Mouse (Mus musculus): ENCODE data around the gene Nr4a1. TPM values are rescaled to one million over a fixed set of nuclear protein-coding genes. Genes with fewer than 3 reads are reported as not detected.

Nr4a1 gene
- polyA plus RNA-seq, 1 experiment from 2014 or later = 5.5 TPM

GRCm38 (mm10) chr15:101242645-101243044 is 11.4 kb upstream of the Nr4a1 start:
- WGBS = 19% methylated on average over 8 of the region's 8 CpGs

GRCm38 (mm10) chr15:101244012-101244411 is 10.1 kb upstream of the Nr4a1 start:
- no peak for ATAC-seq (ENCODE audit: insufficient number of reproducible peaks, insufficient read depth, low FRiP score, low TSS enrichment, low read depth)
- Histone ChIP-seq H3K27me3 (peaks cover 1% of the 10 kb centered on the region; the same call in 1 of the 2 replicates), H3K9ac (replicated peaks) (no peak overlapping the region), H3K4me2 (no peak overlapping the region), H3K27ac (no peak overlapping the region), H3K36me3 (no peaks in the 10 kb centered on the region), H3K4me1 (replicated peaks) (peaks cover 31% of the 10 kb centered on the region), H3K4me3 (replicated peaks) (no peak overlapping the region), H3K9me3 (no peaks in the 10 kb centered on the region)
- 71% methylated on average over 3 of the region's 3 CpGs for WGBS

More at GRCm38 (mm10) chr15:101242645-101243044, 11.4 kb upstream of the Nr4a1 start:
- Histone ChIP-seq H3K4me3 (replicated peaks) (no peak overlapping the region), H3K36me3 (no peaks in the 10 kb centered on the region), H3K4me2 (no peak overlapping the region), H3K27ac (no peak overlapping the region), H3K4me1 (replicated peaks) (peaks cover 29% of the 10 kb centered on the region), H3K9ac (replicated peaks) (no peak overlapping the region), H3K27me3 (peaks cover 9% of the 10 kb centered on the region), H3K9me3 (no peaks in the 10 kb centered on the region)
- no peak for ATAC-seq (ENCODE audit: insufficient number of reproducible peaks, insufficient read depth, low FRiP score, low TSS enrichment, low read depth)

GRCm38 (mm10) chr15:101246231-101247154 is 7.6 kb upstream of the Nr4a1 start:
- peak overlapping the region; percentile 63 for H3K4me2 ChIP-seq
- H3K27me3 ChIP-seq = no peaks in the 10 kb centered on the region
- H3K36me3 ChIP-seq = no peaks in the 10 kb centered on the region
- H3K9ac ChIP-seq (replicated peaks) = peak overlapping the region; percentile 54
- peaks cover 22% of the 10 kb centered on the region; the same call in 1 of the 2 replicates for H3K4me1 ChIP-seq (replicated peaks)
- H3K27ac ChIP-seq = peak overlapping the region; percentile 95
- no peaks in the 10 kb centered on the region for H3K9me3 ChIP-seq
- under 1% methylated on average over 56 of the region's 56 CpGs for WGBS
- H3K4me3 ChIP-seq (replicated peaks) = peak overlapping the region; percentile 37
- peak; percentile 97 for ATAC-seq (ENCODE audit: insufficient number of reproducible peaks, insufficient read depth, low FRiP score, low TSS enrichment, low read depth)

DNA sequence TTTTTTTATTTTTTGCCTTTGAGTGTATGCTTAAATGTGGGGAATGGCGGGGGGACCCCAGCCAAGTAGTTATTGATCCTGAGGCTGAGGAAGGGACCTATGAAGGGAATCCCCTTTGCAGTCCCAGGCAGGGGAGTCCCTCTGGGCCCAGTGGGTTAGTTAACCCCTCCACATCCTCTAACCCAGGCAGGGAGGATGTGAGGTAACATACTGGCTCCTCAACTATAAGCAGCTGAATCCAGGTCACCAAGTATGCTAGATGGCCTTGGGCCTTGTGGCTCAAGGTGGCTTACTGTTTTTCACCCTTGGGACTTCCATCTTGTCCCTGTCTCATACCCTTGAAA is 6.9 kb upstream of the Nr4a1 start:
- Histone ChIP-seq H3K36me3 (no peaks in the 10 kb centered on the region), H3K4me2 (peak overlapping the region; percentile 63), H3K9ac (replicated peaks) (no peak overlapping the region), H3K4me1 (replicated peaks) (peaks cover 22% of the 10 kb centered on the region; the same call in 1 of the 2 replicates), H3K27ac (peak overlapping the region; percentile 95), H3K4me3 (replicated peaks) (peak overlapping the region; percentile 37; the same call in 1 of the 2 replicates), H3K9me3 (no peaks in the 10 kb centered on the region), H3K27me3 (no peaks in the 10 kb centered on the region)
- WGBS = 86% methylated on average over 1 of the region's 1 CpGs
- ATAC-seq (ENCODE audit: insufficient number of reproducible peaks, insufficient read depth, low FRiP score, low TSS enrichment, low read depth) = no peak

GRCm38 (mm10) chr15:101248029-101248710 is 5.9 kb upstream of the Nr4a1 start:
- no peaks in the 10 kb centered on the region for H3K9me3 ChIP-seq
- H3K9ac ChIP-seq (replicated peaks) = no peak overlapping the region
- H3K4me1 ChIP-seq (replicated peaks) = peaks cover 18% of the 10 kb centered on the region; the same call in 1 of the 2 replicates
- peak overlapping the region; percentile 51; the same call in 1 of the 2 replicates for H3K27ac ChIP-seq
- WGBS = 56% methylated on average over 5 of the region's 5 CpGs
- no peak overlapping the region for H3K4me2 ChIP-seq
- no peak overlapping the region for H3K4me3 ChIP-seq (replicated peaks)
- H3K27me3 ChIP-seq = no peaks in the 10 kb centered on the region
- no peak for ATAC-seq (ENCODE audit: insufficient number of reproducible peaks, insufficient read depth, low FRiP score, low TSS enrichment, low read depth)
- no peaks in the 10 kb centered on the region for H3K36me3 ChIP-seq

- ATAC-seq (ENCODE audit: insufficient number of reproducible peaks, insufficient read depth, low FRiP score, low TSS enrichment, low read depth) = no peak
- no peak overlapping the region for H3K9ac ChIP-seq (replicated peaks)
- H3K27ac ChIP-seq = no peak overlapping the region
- H3K4me2 ChIP-seq = no peak overlapping the region
- H3K27me3 ChIP-seq = peaks cover 2% of the 10 kb centered on the region; the same call in 1 of the 2 replicates
- no peaks in the 10 kb centered on the region for H3K36me3 ChIP-seq
- no peak overlapping the region for H3K4me3 ChIP-seq (replicated peaks)
- H3K4me1 ChIP-seq (replicated peaks) = peaks cover 29% of the 10 kb centered on the region
- no peaks in the 10 kb centered on the region for H3K9me3 ChIP-seq
- WGBS = 80% methylated on average over 9 of the region's 9 CpGs
Observed at GRCm38 (mm10) chr15:101250220-101250800, 3.8 kb upstream of the Nr4a1 start.

- no peak for ATAC-seq (ENCODE audit: insufficient number of reproducible peaks, insufficient read depth, low FRiP score, low TSS enrichment, low read depth)
- H3K4me2 ChIP-seq = no peak overlapping the region
- WGBS = 85% methylated on average over 5 of the region's 5 CpGs
- no peaks in the 10 kb centered on the region for H3K9me3 ChIP-seq
- H3K27me3 ChIP-seq = peaks cover 2% of the 10 kb centered on the region; the same call in 1 of the 2 replicates
- peaks cover 22% of the 10 kb centered on the region for H3K4me1 ChIP-seq (replicated peaks)
- H3K9ac ChIP-seq (replicated peaks) = no peak overlapping the region
- no peaks in the 10 kb centered on the region for H3K36me3 ChIP-seq
- no peak overlapping the region for H3K27ac ChIP-seq
- no peak overlapping the region for H3K4me3 ChIP-seq (replicated peaks)
Observed at GRCm38 (mm10) chr15:101251930-101252329, 2.1 kb upstream of the Nr4a1 start.

DNA sequence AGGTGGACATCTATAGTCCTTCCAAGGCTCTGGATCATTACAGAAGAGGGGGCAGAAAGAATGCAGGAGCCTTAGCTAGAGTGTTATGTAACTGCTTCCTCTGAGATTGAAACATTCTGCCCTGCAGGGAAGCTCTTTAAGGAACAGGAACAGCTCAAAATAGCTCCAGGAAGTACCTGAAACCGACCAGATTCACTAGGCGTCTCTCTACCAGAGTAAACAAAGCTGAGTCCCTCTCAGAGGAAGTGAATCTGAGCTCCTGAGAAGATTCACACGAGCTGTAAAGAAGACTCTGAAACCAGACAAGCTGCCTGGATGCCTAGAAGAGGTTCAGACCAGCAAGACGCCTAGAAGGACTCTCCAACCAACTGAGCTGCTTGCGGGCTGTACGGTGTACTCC is 1.5 kb upstream of the Nr4a1 start:
- 83% methylated on average over 6 of the region's 6 CpGs for WGBS
- Histone ChIP-seq H3K9me3 (no peaks in the 10 kb centered on the region), H3K36me3 (no peaks in the 10 kb centered on the region), H3K27me3 (peaks cover 2% of the 10 kb centered on the region; the same call in 1 of the 2 replicates), H3K4me2 (no peak overlapping the region), H3K27ac (no peak overlapping the region), H3K9ac (replicated peaks) (no peak overlapping the region), H3K4me3 (replicated peaks) (no peak overlapping the region), H3K4me1 (replicated peaks) (peaks cover 18% of the 10 kb centered on the region)
- ATAC-seq (ENCODE audit: insufficient number of reproducible peaks, insufficient read depth, low FRiP score, low TSS enrichment, low read depth) = no peak

GRCm38 (mm10) chr15:101253563-101253885 is 545 bp upstream of the Nr4a1 start:
- WGBS = 29% methylated on average over 3 of the region's 3 CpGs
- H3K9ac ChIP-seq (replicated peaks) = peak overlapping the region; percentile 87; the same call in 1 of the 2 replicates
- peak; percentile 21; the same call in 1 of the 2 replicates for ATAC-seq (ENCODE audit: insufficient number of reproducible peaks, insufficient read depth, low FRiP score, low TSS enrichment, low read depth)
- H3K9me3 ChIP-seq = no peaks in the 10 kb centered on the region
- no peaks in the 10 kb centered on the region for H3K36me3 ChIP-seq
- H3K27ac ChIP-seq = peak overlapping the region; percentile 69; the same call in 1 of the 2 replicates
- peak overlapping the region; percentile 73 for H3K4me3 ChIP-seq (replicated peaks)
- peaks cover 10% of the 10 kb centered on the region for H3K4me1 ChIP-seq (replicated peaks)
- peaks cover 2% of the 10 kb centered on the region; the same call in 1 of the 2 replicates for H3K27me3 ChIP-seq
- peak overlapping the region; percentile 93 for H3K4me2 ChIP-seq

GRCm38 (mm10) chr15:101255842-101256462 is 1.9 kb downstream of the Nr4a1 start:
- Histone ChIP-seq H3K9ac (replicated peaks) (no peak overlapping the region), H3K9me3 (no peaks in the 10 kb centered on the region), H3K4me3 (replicated peaks) (no peak overlapping the region), H3K27me3 (peaks cover 2% of the 10 kb centered on the region; the same call in 1 of the 2 replicates), H3K4me2 (no peak overlapping the region), H3K4me1 (replicated peaks) (peaks cover 22% of the 10 kb centered on the region), H3K27ac (no peak overlapping the region), H3K36me3 (peaks cover 8% of the 10 kb centered on the region; the same call in 1 of the 2 replicates)
- 92% methylated on average over 7 of the region's 7 CpGs for WGBS
- no peak for ATAC-seq (ENCODE audit: insufficient number of reproducible peaks, insufficient read depth, low FRiP score, low TSS enrichment, low read depth)
